Mouse (Mus musculus) retina, embryonic 14.5 days (tissue): ENCODE measurements at regions not wholly inside any gene's neighbourhood (a gene's known extent, or its start where the extent isn't known, plus 50 kb on each side); places are given as distances from the start of the nearest gene placed in this dataset.
A peak's percentile ranks its signal among the peaks of the same experiment; 100 is the strongest.

Experiments used
- DNase-seq: peaks from one replicate; pipeline ENCODE4 v3.0.0-alpha.2; 2015; ENCODE audit warnings: low spot score

DNA sequence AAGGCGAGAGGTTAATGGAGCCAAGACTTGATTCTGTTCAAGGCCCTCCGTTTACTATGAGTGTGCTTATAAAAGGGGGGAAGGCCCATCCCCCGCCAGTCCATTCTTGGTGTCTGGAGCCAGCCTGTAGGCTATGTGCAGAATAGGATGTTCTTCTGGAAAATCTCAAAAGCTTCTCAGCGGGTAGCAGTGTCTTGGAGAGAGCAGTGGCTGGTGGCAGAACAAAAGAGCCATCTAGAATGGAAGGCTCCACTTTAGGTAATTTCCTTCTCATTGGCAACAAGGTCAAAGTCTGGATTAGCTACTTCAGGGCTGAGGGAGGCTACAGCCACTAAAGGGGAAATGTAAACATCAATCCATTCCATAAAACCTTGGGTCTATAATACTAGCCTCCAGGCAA, 1150.8 kb upstream of the Ptprd start:
- DNase-seq = no peak

GRCm38 (mm10) chr4:79357720-79358119, 1146.0 kb upstream of the Ptprd start:
- DNase-seq = no peak

GRCm38 (mm10) chr4:79309890-79310727, 1098.3 kb upstream of the Ptprd start:
- peak; percentile 2 for DNase-seq

DNA sequence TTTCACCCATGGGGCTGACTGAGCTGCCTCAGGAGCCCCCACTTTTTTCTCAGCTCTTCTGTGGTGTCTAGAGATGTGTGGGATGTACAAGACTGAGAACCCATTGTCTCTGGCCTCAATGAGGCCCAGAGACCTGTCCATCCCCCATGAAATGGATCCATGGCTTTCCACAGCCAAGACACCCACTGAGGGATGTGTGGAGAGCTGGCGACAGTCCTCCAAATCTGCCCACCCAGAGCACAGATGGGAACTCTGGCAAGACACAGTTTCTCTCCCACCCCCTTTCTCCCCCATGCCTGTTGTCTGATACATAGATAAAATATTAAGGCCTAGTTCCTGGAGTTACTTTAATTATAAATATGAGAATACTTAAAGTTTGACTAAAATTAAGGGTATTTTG, 1079.3 kb upstream of the Ptprd start:
- DNase-seq = no peak

- DNase-seq = no peak
These were observed 1053.3 kb upstream of the Ptprd start for GRCm38 (mm10) chr4:79265044-79265443.

- no peak for DNase-seq
These were observed 1031.4 kb upstream of the Ptprd start for GRCm38 (mm10) chr4:79243184-79243583.

DNA sequence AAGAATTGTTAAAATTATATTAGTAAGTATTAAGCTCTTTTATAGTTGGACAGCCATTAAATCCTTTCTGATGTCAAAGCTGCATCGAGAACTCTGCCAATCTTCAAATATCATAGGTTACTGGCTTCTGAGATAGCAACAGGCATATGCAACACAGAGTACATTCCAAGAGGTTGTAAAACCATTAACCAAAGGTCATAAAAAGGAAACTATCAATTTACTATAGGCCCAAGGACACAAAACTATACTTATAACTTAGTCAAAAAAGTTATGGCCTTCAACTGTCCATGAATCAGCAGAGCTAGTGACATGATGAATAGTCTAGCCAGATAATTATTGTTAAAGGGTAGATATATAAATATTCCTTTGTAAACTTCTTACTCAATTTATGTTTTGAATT, 1029.9 kb upstream of the Ptprd start:
- DNase-seq = no peak

GRCm38 (mm10) chr4:79224101-79224734, 1012.5 kb upstream of the Ptprd start:
- DNase-seq = no peak
